Mouse (Mus musculus) hindbrain, embryonic 10.5 days (tissue): ENCODE results near the gene Lpin2. TPM values are rescaled to one million over a fixed set of nuclear protein-coding genes. Genes with fewer than 3 reads are reported as not detected.

Experiments
- DNase-seq: peaks from one replicate; pipeline ENCODE4 v3.0.0-alpha.2; 2017; ENCODE audit warnings: low spot score
- H3K27ac ChIP-seq: fragments of 300-500 bp; sonication (generic); 2 replicates; pipeline ENCODE4 v1.5.1; 2016; ENCODE audit warnings: mild to moderate bottlenecking, moderate library complexity
- H3K27me3 ChIP-seq: fragments of 300-500 bp; sonication (generic); 2 replicates; pipeline ENCODE4 v1.6.1; 2016; ENCODE audit warnings: mild to moderate bottlenecking; ENCODE audit not compliant: poor library complexity, insufficient read depth, severe bottlenecking
- H3K36me3 ChIP-seq: fragments of 300-500 bp; sonication (generic); 2 replicates; pipeline ENCODE4 v1.6.1; 2016; ENCODE audit warnings: mild to moderate bottlenecking, moderate library complexity
- H3K4me1 ChIP-seq: fragments of 300-500 bp; sonication (generic); replicated peaks from 2 replicates; pipeline ENCODE4 v1.6.1; 2016; ENCODE audit warnings: mild to moderate bottlenecking
- H3K4me3 ChIP-seq: fragments of 300-500 bp; sonication (generic); 2 replicates; pipeline ENCODE4 v1.5.1; 2016; ENCODE audit warnings: mild to moderate bottlenecking, moderate library complexity
- H3K9me3 ChIP-seq: fragments of 300-500 bp; sonication (generic); 2 replicates; pipeline ENCODE4 v1.6.1; 2016; ENCODE audit warnings: mild to moderate bottlenecking, moderate library complexity
- WGBS: fragments of 180-500 bp; shearing (Covaris S2); methylation state at CpG from one replicate; pipeline ENCODE4 v1.1.7; 2016; 5-methylcytosine and 5-hydroxymethylcytosine counted together
- polyA plus RNA-seq: library from polyadenylated mRNA; unstranded; fragments of >200 nt; fragmentation: Nextera tagmentation; extraction: Ambion mirVana; gene quantifications from 2 replicates; pipeline ENCODE4 v1.2.1, GENCODE M21; 2016

Lpin2 gene
- polyA plus RNA-seq, 1 experiment from 2014 or later = 31.1 TPM

DNA sequence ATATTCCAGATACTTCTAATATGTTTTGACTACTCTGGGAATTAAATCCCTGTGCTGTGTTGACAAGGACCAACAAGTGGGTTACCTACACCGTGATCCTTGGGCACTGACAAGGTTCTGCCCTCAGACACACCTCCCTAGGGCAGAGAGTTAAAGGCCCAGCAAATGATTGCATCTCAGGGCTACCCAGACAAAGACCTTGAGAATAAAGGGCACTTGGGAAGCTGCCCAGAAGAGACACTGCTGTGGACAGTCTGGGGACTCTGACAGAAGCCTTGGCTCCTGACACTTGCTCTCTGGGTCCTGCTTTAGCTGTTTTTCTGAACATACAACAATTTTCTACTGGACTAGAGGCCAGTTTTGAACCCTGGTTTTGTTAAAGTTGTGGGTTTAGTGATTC is 27.1 kb upstream of the Lpin2 start:
- H3K36me3 ChIP-seq = no peaks in the 10 kb centered on the region
- no peaks in the 10 kb centered on the region for H3K9me3 ChIP-seq
- H3K4me3 ChIP-seq = no peak overlapping the region
- 52% methylated on average over 1 of the region's 1 CpGs for WGBS
- peak overlapping the region; percentile 35; the same call in 1 of the 2 replicates for H3K27ac ChIP-seq
- peaks cover 23% of the 10 kb centered on the region for H3K4me1 ChIP-seq
- no peaks in the 10 kb centered on the region for H3K27me3 ChIP-seq
- no peak for DNase-seq

DNA sequence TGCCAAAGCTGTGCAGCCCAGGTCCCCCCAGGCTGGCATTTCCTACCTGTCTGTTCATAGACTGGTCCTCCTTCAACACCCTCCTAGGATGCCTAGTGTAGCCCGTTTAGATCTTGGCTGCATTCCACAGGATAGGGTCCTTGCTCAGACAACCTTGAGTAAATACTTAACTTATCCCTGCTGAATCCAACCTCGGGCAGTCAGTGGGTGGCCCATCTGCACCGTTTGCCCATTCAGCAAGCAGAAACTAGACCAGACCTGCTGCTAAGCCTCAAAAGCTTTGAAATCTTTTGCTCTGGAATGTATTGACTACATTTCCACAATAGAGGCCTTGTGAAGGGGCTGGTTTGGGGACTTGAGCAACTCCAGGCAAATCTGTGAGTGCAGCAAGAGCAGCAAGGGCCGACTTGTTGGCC is 23.2 kb upstream of the Lpin2 start:
- DNase-seq = peak; percentile 25
- H3K27ac ChIP-seq = peak overlapping the region; percentile 19; the same call in 1 of the 2 replicates

DNA sequence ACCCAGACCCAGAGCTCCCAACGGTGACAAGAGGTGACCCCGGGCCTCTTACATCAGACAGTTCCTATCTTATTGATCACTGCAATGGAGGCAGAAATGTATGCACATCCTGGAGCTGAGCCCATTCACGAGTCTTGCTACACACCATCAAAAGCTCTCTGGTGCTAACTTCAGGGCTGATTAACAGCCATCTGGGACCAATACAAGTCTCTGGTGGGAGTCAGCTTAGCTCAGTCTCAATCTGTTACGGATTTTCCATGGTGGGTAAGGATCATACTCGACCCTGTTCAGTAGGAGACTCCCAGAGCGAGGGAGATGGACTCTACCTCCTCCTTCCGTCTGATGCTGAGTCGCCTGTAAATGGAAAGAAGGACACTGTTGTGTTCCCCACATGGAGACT is 22.6 kb upstream of the Lpin2 start:
- Histone ChIP-seq H3K4me3 (no peak overlapping the region), H3K27me3 (no peaks in the 10 kb centered on the region), H3K9me3 (no peaks in the 10 kb centered on the region), H3K4me1 (peaks cover 22% of the 10 kb centered on the region), H3K27ac (peak overlapping the region; percentile 19; the same call in 1 of the 2 replicates), H3K36me3 (no peaks in the 10 kb centered on the region)
- 69% methylated on average over 8 of the region's 8 CpGs for WGBS
- no peak for DNase-seq

More for the DNA sequence above, 23.2 kb upstream of the Lpin2 start:
- Histone ChIP-seq H3K9me3 (no peaks in the 10 kb centered on the region), H3K27me3 (no peaks in the 10 kb centered on the region), H3K4me1 (peaks cover 23% of the 10 kb centered on the region), H3K36me3 (no peaks in the 10 kb centered on the region), H3K4me3 (no peak overlapping the region)
- WGBS = 29% methylated on average over 4 of the region's 4 CpGs

DNA sequence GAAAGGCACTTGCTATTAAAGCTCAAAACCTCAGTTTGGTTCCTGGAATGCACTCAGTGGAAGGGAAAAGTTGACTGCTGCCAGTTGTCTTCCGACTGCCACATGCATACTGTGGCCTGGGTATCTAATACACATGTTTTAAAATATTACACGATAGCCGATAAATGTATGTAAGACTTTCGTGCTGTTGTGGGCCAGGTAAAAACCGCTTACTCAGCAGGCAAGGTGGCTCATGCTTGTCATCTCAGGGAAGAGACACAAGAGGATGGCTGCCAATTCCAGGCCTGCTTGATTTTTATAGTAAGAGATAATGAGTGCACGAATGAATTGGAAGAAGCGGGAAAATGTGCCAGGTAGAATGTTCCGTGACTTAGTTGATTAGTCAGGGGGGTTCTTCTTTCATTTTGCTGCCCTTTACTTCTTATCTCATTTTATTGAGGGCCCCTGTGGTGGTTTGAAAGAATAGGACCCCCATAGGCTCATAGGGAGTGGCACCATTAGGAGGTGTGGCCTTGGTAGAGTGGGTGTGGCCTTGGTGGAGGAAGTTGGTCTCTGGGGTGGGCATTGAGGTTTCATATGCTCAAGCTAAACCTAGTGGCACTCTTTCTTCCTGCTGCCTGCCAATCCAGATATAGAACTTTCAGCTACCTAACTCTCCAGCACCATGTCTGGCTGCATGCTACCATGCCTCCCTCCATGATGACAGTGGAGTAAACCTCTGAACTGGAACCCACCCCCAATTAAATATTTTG is 21.9 kb upstream of the Lpin2 start:
- H3K4me1 ChIP-seq = peaks cover 15% of the 10 kb centered on the region; the same call in 1 of the 2 replicates
- H3K4me3 ChIP-seq = no peak overlapping the region
- H3K27me3 ChIP-seq = no peaks in the 10 kb centered on the region
- H3K27ac ChIP-seq = peak overlapping the region; percentile 19; the same call in 1 of the 2 replicates
- WGBS = 91% methylated on average over 8 of the region's 8 CpGs
- DNase-seq = no peak
- H3K36me3 ChIP-seq = no peaks in the 10 kb centered on the region
- no peaks in the 10 kb centered on the region for H3K9me3 ChIP-seq

DNA sequence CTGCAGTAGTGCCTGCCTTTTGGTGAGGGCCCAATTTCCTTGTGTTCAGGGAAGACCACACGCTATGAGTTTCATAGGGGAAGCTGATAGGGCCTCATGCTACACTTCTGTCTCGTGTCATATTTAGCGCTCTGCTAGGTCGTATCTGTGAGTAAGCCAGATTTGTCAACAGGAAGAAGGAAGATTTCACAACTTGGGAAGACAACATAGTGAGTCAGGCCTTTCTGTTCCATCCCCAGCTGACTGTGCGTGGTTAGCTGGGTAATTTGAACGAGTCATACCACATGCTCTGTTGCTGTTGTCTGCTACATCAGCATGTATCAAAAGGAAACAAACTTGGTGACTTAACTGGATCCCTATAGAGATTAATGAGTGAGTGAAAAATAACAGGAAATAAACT is 17.4 kb upstream of the Lpin2 start:
- H3K27me3 ChIP-seq = no peaks in the 10 kb centered on the region
- no peaks in the 10 kb centered on the region for H3K9me3 ChIP-seq
- H3K4me1 ChIP-seq = 0 out of 2 replicates have a peak, but pooled peaks cover 2% of the 10 kb centered on the region
- no peak overlapping the region for H3K27ac ChIP-seq
- no peak overlapping the region for H3K4me3 ChIP-seq
- DNase-seq = no peak
- H3K36me3 ChIP-seq = no peaks in the 10 kb centered on the region
- WGBS = 86% methylated on average over 6 of the region's 6 CpGs

DNA sequence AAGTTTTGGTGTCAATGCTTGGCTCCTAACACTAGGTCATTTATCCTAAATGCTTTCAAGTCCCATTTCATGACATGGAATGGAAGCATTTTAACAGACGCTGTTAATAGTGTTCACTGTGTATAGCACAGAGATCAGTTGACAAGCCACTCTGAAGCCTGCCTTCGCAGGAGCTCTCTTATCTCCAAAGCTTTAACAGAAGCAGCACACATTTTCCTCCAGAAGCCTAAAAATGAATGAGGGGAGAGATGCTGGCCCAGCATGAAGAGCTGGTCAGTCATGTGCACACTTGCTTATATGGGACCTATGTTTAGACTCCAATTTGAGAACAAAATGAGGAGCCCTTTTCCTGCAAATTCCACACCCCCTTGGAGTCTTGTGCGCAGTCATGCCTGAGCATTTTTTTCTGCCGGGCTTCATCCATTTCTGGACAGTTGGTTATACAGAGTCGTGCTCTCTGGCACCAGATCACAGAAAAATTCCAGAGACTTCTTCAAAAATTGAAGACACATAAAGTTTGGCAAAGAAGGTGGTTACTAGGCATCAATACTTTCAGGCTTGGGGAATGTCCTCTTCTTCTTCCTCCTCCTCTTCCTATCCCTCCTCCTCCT is 14.1 kb upstream of the Lpin2 start:
- H3K4me1 ChIP-seq = no peaks in the 10 kb centered on the region
- no peaks in the 10 kb centered on the region for H3K27me3 ChIP-seq
- H3K9me3 ChIP-seq = no peaks in the 10 kb centered on the region
- DNase-seq = no peak
- 89% methylated on average over 5 of the region's 5 CpGs for WGBS
- no peak overlapping the region for H3K4me3 ChIP-seq
- H3K27ac ChIP-seq = no peak overlapping the region
- no peaks in the 10 kb centered on the region for H3K36me3 ChIP-seq

DNA sequence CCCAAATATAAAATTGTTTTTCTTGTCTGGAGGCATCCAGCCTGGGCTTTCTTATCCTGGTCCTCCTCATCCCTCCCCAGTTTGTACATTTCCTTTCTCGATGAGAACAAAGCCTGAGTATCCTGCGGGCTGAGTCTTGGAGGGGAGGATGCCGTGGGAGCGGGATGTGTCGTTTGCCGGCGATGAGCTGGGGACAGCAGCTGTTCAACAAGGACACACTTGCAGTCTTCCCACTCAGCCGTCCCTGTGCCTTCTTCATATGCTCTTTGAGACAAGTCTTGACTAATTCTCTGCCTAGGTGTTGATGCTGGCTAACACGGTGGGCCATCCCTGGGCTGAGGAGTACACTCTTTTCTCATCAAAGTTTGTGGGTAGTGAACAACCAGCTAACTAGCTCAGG is 13.5 kb upstream of the Lpin2 start:
- Histone ChIP-seq H3K27ac (no peak overlapping the region), H3K4me3 (no peak overlapping the region), H3K9me3 (no peaks in the 10 kb centered on the region), H3K27me3 (no peaks in the 10 kb centered on the region), H3K36me3 (no peaks in the 10 kb centered on the region), H3K4me1 (no peaks in the 10 kb centered on the region)
- 64% methylated on average over 9 of the region's 9 CpGs for WGBS
- no peak for DNase-seq

DNA sequence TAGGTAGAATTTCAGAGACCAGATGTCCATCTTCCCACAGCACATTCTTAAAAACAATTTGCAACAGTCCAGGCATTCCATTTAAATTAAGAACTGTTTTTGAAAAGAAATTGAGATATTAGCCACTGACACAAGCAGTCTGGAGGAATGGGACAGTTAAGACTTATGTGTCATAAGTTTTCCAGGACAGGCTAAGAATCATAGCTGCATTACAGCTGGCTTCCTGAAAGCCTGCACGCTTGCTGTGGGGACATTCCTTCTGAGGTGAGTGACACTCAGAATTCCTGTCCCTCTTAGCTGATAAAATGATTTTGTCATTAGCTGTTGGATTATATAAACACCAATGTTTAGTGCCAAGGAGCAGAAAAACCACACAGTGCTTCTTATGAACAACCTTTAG is 12.7 kb upstream of the Lpin2 start:
- no peaks in the 10 kb centered on the region for H3K4me1 ChIP-seq
- DNase-seq = no peak
- 81% methylated on average over 1 of the region's 1 CpGs for WGBS
- no peaks in the 10 kb centered on the region for H3K27me3 ChIP-seq
- no peak overlapping the region for H3K4me3 ChIP-seq
- no peaks in the 10 kb centered on the region for H3K36me3 ChIP-seq
- no peaks in the 10 kb centered on the region for H3K9me3 ChIP-seq
- H3K27ac ChIP-seq = no peak overlapping the region

DNA sequence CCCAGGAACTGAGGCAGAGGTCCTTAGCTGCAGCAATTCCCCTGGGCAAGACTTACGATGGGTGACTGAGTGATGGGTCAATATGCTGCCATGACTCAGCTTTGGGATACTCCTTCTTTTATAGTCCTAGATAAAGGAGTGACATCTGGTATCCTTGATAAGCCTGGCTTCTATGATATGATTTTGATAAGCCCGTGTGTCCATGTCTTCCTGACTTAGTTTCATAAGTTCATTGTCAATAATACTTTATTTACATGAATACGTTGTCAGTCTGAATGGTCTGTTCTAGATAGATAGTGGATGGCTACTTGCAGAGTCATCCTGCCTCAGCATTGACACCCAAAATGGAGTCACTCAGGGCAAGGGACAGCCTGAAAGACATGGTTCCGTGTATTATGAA is 11.2 kb upstream of the Lpin2 start:
- Histone ChIP-seq H3K36me3 (no peaks in the 10 kb centered on the region), H3K27ac (no peak overlapping the region), H3K27me3 (no peaks in the 10 kb centered on the region), H3K4me1 (no peaks in the 10 kb centered on the region), H3K4me3 (no peak overlapping the region), H3K9me3 (no peaks in the 10 kb centered on the region)
- 90% methylated on average over 4 of the region's 4 CpGs for WGBS
- no peak for DNase-seq

DNA sequence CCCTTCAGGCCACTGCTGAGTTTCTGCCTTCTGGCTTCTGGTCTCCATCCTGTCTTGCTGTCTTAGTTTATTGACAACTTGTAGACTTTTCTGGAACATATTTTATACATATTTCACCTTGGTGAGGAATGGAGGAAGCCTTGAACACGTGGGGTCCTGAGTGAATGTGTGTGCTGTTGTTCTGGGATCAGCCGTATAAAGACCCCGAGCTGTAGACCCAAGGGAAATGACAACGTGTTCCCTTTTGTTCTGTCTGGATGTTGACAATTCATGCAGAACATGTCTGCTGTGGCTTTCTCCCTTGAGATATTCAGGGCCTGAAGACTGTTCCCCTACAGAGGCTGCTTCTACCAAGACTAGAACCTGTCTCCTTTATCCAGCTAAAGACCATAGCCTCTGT is 5.0 kb upstream of the Lpin2 start:
- no peak for DNase-seq
- Histone ChIP-seq H3K4me3 (no peak overlapping the region), H3K4me1 (peaks cover 11% of the 10 kb centered on the region), H3K36me3 (no peaks in the 10 kb centered on the region), H3K27ac (no peak overlapping the region), H3K27me3 (peaks cover 16% of the 10 kb centered on the region), H3K9me3 (no peaks in the 10 kb centered on the region)
- 62% methylated on average over 4 of the region's 4 CpGs for WGBS

DNA sequence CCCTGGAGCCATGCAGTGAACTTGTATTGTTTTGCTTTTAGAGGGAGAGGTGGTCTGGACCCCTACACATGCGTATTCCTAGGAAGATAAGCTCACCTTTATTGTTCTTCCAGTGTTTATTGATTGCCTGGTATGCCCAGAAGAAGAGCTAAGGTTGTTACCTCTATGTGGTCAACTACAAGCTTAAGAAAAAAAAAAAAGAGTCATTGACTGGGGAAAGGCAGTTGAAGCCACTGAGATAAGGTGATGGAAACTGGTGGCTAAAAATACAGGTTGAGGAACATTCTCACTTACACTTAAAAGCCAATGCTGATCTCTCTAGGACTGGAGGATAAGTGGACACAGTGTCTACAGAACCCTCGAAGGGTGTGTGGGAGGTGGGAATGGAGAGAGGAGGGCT is 4.4 kb upstream of the Lpin2 start:
- H3K4me1 ChIP-seq = peaks cover 16% of the 10 kb centered on the region
- H3K4me3 ChIP-seq = no peak overlapping the region
- no peaks in the 10 kb centered on the region for H3K9me3 ChIP-seq
- H3K27ac ChIP-seq = no peak overlapping the region
- no peak for DNase-seq
- no peaks in the 10 kb centered on the region for H3K36me3 ChIP-seq
- peaks cover 16% of the 10 kb centered on the region for H3K27me3 ChIP-seq
- WGBS = 72% methylated on average over 2 of the region's 2 CpGs

DNA sequence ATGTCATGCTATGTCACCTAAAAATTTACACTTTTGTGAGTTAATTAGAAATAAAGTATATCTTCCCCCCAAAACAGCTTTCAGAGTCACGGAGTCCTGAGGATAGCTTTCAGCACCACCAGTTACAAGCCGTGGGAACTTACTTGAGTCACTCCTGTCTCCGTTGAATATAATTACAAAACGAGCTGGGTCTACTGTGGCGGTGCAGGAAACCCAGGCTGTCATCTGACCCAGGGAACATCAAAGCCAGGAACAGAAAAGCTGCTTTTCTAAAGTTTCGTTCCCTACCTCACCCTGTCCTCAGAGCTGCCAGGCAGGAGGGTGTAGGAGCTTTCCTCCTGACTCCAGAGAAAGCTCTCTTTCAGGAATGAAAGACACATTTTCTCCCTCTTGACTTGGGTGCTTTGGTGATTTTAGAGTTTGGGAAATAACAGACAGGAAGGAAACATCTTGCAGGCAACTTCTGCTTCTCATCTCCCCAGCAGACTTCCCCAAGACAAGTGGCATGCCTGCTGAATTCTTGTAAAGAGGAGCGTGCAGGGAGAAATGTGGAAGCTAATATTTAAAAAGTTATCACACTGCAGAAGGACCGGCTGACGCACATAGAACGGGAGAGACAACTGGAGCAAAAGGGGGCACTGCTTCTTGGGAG is 3.7 kb upstream of the Lpin2 start:
- Histone ChIP-seq H3K27me3 (peaks cover 16% of the 10 kb centered on the region), H3K27ac (0 out of 2 replicates have a peak overlapping the region, but pooled peaks have one; percentile 8), H3K9me3 (no peaks in the 10 kb centered on the region), H3K4me3 (no peak overlapping the region), H3K4me1 (peaks cover 16% of the 10 kb centered on the region), H3K36me3 (no peaks in the 10 kb centered on the region)
- WGBS = 54% methylated on average over 10 of the region's 10 CpGs
- no peak for DNase-seq
